Mouse (Mus musculus): ENCODE measurements around the gene Pepd. TPM values are rescaled to one million over a fixed set of nuclear protein-coding genes. Genes with fewer than 3 reads are reported as not detected.

Gene Pepd
- total RNA-seq, 1 experiment from 2014 or later, result 53.9 TPM

GRCm38 (mm10) chr7:35027801-35028420 lies 115.7 kb downstream of the Pepd start:
- DNase-seq, result no peak

GRCm38 (mm10) chr7:35028559-35028958 lies 116.4 kb downstream of the Pepd start:
- DNase-seq, result no peak

GRCm38 (mm10) chr7:35029228-35029627 lies 117.0 kb downstream of the Pepd start:
- no peak for DNase-seq

- no peak for DNase-seq
These were observed 117.5 kb downstream of the Pepd start for GRCm38 (mm10) chr7:35029648-35030047.

GRCm38 (mm10) chr7:35030567-35030966 lies 118.4 kb downstream of the Pepd start:
- no peak for DNase-seq

GRCm38 (mm10) chr7:35035141-35035553 lies 123.0 kb downstream of the Pepd start:
- peak; percentile 59 for DNase-seq

GRCm38 (mm10) chr7:35035565-35035964 lies 123.4 kb downstream of the Pepd start:
- DNase-seq, result no peak

GRCm38 (mm10) chr7:35036266-35036731 lies 124.1 kb downstream of the Pepd start:
- peak; percentile 76 for DNase-seq

- DNase-seq, result peak; percentile 73
These were observed 125.2 kb downstream of the Pepd start for GRCm38 (mm10) chr7:35037408-35037807.

GRCm38 (mm10) chr7:35040176-35040972 lies 128.2 kb downstream of the Pepd start:
- no peak for DNase-seq

- peak; percentile 77 for DNase-seq
These were observed 129.4 kb downstream of the Pepd start for GRCm38 (mm10) chr7:35041286-35042208.

GRCm38 (mm10) chr7:35042209-35042554 lies 130.0 kb downstream of the Pepd start:
- DNase-seq, result no peak

GRCm38 (mm10) chr7:35042759-35043217 lies 130.6 kb downstream of the Pepd start:
- peak; percentile 80 for DNase-seq

- DNase-seq, result no peak
These were observed 131.2 kb downstream of the Pepd start for GRCm38 (mm10) chr7:35043266-35043817.

GRCm38 (mm10) chr7:35044719-35045118 lies 132.5 kb downstream of the Pepd start:
- peak; percentile 37 for DNase-seq

- no peak for DNase-seq
These were observed 133.9 kb downstream of the Pepd start for GRCm38 (mm10) chr7:35046091-35046490.

- DNase-seq, result no peak
These were observed 138.4 kb downstream of the Pepd start for GRCm38 (mm10) chr7:35050540-35050939.

GRCm38 (mm10) chr7:35053161-35053560 lies 141.0 kb downstream of the Pepd start:
- no peak for DNase-seq

GRCm38 (mm10) chr7:35054286-35054685 lies 142.1 kb downstream of the Pepd start:
- no peak for DNase-seq

GRCm38 (mm10) chr7:35054977-35055618 lies 142.9 kb downstream of the Pepd start:
- DNase-seq, result no peak

GRCm38 (mm10) chr7:35055619-35056435 lies 143.6 kb downstream of the Pepd start:
- peak; percentile 84 for DNase-seq
